Mouse (Mus musculus): ENCODE results near the gene Srcin1.

- TF ChIP-seq GATA1 (IDR thresholded peaks at IDR 0.05; ENCODE audit: borderline replicate concordance, low read length) (no peak), FLI1 (IDR thresholded peaks at IDR 0.05; ENCODE audit: low read length) (no peak)
Observed at GRCm38 (mm10) chr11:97535660-97536059, 40.3 kb downstream of the Srcin1 start.
